Mouse (Mus musculus): Measurements from ENCODE around the gene Cobl.

DNA sequence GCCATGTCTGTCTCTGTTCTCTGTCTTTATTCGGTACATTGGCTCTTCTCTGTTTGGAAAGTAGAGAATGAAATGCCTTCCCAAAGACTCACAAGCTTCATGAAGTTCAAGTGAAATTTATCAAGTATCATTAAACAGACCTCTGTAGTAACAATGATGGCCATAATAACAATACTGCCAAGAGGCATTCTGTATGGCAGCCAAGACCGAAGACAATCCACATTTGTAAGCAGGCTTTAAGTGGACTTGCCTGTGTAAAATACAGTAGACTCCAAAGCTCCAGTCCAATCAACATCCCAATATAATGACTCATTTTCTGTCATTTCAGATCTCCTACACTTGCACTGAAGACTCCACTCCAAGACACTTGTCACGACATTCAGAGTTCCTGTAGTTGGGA, 16.7 kb downstream of the Cobl start:
- TF ChIP-seq POLR2A (IDR thresholded peaks at IDR 0.05; ENCODE audit: control insufficient read depth, low read depth, low read length), result no peak
- no peak for TF ChIP-seq CTCF (IDR thresholded peaks at IDR 0.05; ENCODE audit: control insufficient read depth, insufficient read depth, insufficient replicate concordance, low read depth, low read length)

Measured in testis, adult 2 months (tissue).